Mouse (Mus musculus) testis, adult 2 months (tissue): ENCODE data around the gene Tnip3.

Experiments
- CTCF ChIP-seq: fragments of 200-500 bp; IDR thresholded peaks from 2 replicates; pipeline ENCODE4 v1.5.1; 2012; ENCODE audit warnings: low read depth, mild to moderate bottlenecking, inconsistent platforms, low read length, moderate library complexity; ENCODE audit not compliant: control insufficient read depth, insufficient read depth, insufficient replicate concordance
- POLR2A ChIP-seq: fragments of 200-500 bp; IDR thresholded peaks from 2 replicates; pipeline ENCODE4 v1.6.1; 2012; ENCODE audit warnings: low read depth, mild to moderate bottlenecking, inconsistent platforms, low read length, moderate library complexity; ENCODE audit not compliant: control insufficient read depth

DNA sequence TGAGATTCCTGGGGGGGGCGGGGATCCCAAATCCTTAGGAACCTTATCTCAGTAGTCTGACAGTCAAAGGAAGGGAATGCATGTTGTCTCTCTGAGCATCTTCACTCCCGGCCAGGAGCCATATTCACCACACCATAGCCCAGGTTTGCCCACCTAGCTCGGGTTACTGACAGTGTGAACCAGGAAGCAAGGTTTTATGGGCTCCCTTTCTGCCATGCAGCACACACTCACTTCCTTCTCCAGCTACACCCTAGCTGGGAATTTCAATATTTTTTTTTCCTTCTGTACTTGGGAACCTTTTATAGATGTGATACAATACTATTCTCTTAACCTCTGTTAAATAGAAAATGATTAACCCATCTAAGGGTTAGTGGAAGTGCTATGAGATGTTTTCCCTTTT is 73.4 kb downstream of the Tnip3 start:
- TF ChIP-seq POLR2A (no peak), CTCF (no peak)
